Mouse (Mus musculus): ENCODE data around the gene Sept14. TPM values are rescaled to one million over a fixed set of nuclear protein-coding genes. Genes with fewer than 3 reads are reported as not detected.

Gene Sept14
- polyA plus RNA-seq (2012; ENCODE audit: insufficient read depth, insufficient read length, missing spikeins), result not detected in 2 replicates

DNA sequence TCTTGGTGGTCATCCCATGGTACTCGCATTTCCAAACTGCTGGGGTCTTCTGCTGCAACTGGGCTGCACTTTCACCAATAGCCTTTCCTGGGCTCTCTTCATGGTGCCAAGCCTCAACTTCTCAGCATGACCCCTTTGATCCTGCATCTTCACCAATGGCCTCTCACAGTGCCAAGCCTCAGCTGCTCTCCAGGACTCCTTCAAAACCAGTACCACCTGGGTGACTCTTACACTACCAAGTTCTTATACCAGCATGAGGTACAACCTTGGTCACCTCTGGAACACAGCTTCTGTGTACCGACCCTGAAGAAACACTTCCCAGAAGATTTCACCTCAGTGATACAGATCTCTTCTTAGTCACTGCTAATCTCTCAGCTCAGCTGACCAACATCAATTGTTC, at the start of gene Sept14:
Gene Sept14, minus strand, starts transcription at position 101 of the 400 bp plus-strand sequence.
- TF ChIP-seq POLR2A (IDR thresholded peaks at IDR 0.05; ENCODE audit: borderline replicate concordance, low read depth, low read length), result no peak
- TF ChIP-seq CTCF (IDR thresholded peaks at IDR 0.05; ENCODE audit: low read depth, low read length), result no peak
- H3K27ac ChIP-seq (ENCODE audit: insufficient read depth, low read depth, low read length), result no peak within 1 kb of the TSS
- no peak within 1 kb of the TSS for H3K4me3 ChIP-seq (ENCODE audit: insufficient read depth, low read length)
- peaks cover 7% of the 10 kb centered on the region for H3K4me1 ChIP-seq (ENCODE audit: control insufficient read depth, insufficient read depth, low read length)

DNA sequence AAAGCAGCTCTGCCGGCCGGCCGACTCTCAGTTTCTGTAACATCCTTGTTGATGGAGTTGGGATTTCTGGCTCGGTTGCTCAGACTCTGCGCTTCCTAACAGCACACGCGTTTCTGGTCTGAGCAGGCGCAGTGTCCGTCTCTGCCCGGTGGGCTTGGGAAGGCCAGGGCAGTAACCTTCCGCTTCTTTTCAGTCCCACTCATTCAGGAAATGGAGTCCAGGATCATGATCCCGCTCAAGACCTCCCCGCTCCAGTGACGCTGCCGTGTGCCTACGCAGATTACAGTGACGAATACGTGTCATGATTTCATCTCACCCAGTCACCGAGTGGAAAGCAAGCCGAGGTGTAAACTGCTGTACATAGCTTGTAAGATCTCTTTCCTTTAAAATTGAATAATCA, 48.6 kb upstream of the Sept14 start:
- no peaks in the 10 kb centered on the region for H3K4me1 ChIP-seq (ENCODE audit: control insufficient read depth, insufficient read depth, low read length)
- no peak overlapping the region for H3K27ac ChIP-seq (ENCODE audit: insufficient read depth, low read depth, low read length)
- no peak overlapping the region for H3K4me3 ChIP-seq (ENCODE audit: insufficient read depth, low read length)
- TF ChIP-seq POLR2A (IDR thresholded peaks at IDR 0.05; ENCODE audit: borderline replicate concordance, low read depth, low read length), result no peak
- no peak for TF ChIP-seq CTCF (IDR thresholded peaks at IDR 0.05; ENCODE audit: low read depth, low read length)

DNA sequence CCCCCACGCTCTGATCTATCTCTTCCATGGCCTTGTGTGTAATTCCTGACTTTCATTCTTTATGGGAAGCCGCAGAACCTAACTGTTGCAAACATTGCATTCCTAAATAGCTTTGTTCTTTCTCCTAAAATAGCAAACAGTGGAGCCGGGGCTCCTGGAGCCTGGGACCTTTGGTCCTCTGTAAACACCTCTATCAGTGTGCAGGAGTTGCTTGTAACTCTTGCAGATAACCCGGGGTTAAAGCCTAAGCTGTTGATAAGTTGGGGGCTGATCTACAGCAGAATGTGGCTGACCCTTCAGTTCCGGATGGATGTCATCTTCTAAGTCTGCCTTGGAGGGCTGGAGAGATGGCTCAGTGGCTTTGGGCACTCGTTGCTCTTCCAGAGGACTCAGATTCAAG, 35.7 kb upstream of the Sept14 start:
- no peak for TF ChIP-seq POLR2A (IDR thresholded peaks at IDR 0.05; ENCODE audit: borderline replicate concordance, low read depth, low read length)
- Histone ChIP-seq H3K27ac (ENCODE audit: insufficient read depth, low read depth, low read length) (no peak overlapping the region), H3K4me3 (ENCODE audit: insufficient read depth, low read length) (no peak overlapping the region)

DNA sequence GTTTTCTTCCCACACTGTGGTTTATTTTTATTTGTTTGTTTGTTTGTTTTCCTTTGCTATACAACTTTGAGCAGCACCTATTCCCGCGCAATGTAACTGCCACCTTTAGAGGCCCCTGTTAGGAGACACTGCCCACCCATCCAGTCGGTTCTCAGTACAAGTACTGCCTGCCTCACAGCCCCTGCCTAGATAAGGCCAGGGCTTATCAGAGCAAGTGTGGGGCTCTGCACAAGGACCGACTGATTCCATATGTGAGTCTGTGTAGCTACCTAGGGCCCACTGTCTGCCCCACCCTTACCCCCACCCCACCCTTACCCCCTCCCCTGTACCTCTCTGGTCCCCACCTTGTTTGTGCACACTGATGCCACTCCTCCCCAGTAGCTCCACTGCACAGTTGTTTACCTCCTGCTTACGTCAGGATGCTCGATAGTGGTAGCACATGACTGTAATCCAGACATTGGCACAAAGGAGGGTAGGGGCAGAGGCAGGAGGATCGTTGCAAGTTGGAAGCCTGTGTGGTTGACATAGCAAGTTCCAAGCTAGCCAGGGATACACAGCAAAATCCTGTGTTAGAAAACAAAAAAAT, 34.7 kb upstream of the Sept14 start:
- Histone ChIP-seq H3K4me1 (ENCODE audit: control insufficient read depth, insufficient read depth, low read length) (no peaks in the 10 kb centered on the region), H3K27ac (ENCODE audit: insufficient read depth, low read depth, low read length) (no peak overlapping the region), H3K4me3 (ENCODE audit: insufficient read depth, low read length) (no peak overlapping the region)
- no peak for TF ChIP-seq CTCF (IDR thresholded peaks at IDR 0.05; ENCODE audit: low read depth, low read length)
- TF ChIP-seq POLR2A (IDR thresholded peaks at IDR 0.05; ENCODE audit: borderline replicate concordance, low read depth, low read length), result no peak

More for the DNA sequence above, 35.7 kb upstream of the Sept14 start:
- H3K4me1 ChIP-seq (ENCODE audit: control insufficient read depth, insufficient read depth, low read length), result no peaks in the 10 kb centered on the region

- no peaks in the 10 kb centered on the region for H3K4me1 ChIP-seq (ENCODE audit: control insufficient read depth, insufficient read depth, low read length)
- H3K27ac ChIP-seq (ENCODE audit: insufficient read depth, low read depth, low read length), result no peak overlapping the region
- no peak for TF ChIP-seq POLR2A (IDR thresholded peaks at IDR 0.05; ENCODE audit: borderline replicate concordance, low read depth, low read length)
- TF ChIP-seq CTCF (IDR thresholded peaks at IDR 0.05; ENCODE audit: low read depth, low read length), result no peak
- H3K4me3 ChIP-seq (ENCODE audit: insufficient read depth, low read length), result no peak overlapping the region
These were observed 32.7 kb upstream of the Sept14 start for GRCm38 (mm10) chr5:129740976-129741375.

DNA sequence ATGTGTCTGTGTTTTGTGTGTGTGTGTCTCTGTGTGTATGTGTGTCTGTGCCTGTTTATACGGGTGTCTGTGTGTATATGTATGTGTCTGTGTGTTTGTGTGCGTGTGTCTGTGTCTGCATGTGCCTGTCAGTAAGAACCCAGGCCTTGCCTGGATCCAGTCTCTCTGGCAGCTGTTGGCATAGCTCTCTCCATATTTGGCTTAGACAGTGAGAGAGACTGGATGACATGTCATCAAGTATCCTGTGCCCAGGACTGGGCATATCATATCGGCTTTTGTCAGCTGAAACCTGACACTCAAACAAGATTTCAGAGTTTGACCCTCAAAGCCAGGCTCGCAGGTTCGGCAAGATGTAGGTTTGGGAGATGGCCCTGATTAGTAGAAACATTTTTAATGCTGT, 22.7 kb upstream of the Sept14 start:
- TF ChIP-seq POLR2A (IDR thresholded peaks at IDR 0.05; ENCODE audit: borderline replicate concordance, low read depth, low read length), result no peak
- TF ChIP-seq CTCF (IDR thresholded peaks at IDR 0.05; ENCODE audit: low read depth, low read length), result no peak
- H3K4me1 ChIP-seq (ENCODE audit: control insufficient read depth, insufficient read depth, low read length), result peaks cover 9% of the 10 kb centered on the region
- H3K4me3 ChIP-seq (ENCODE audit: insufficient read depth, low read length), result no peak overlapping the region
- H3K27ac ChIP-seq (ENCODE audit: insufficient read depth, low read depth, low read length), result no peak overlapping the region

GRCm38 (mm10) chr5:129730344-129730743, 22.0 kb upstream of the Sept14 start:
- H3K4me3 ChIP-seq (ENCODE audit: insufficient read depth, low read length), result no peak overlapping the region
- TF ChIP-seq CTCF (IDR thresholded peaks at IDR 0.05; ENCODE audit: low read depth, low read length) (no peak), POLR2A (IDR thresholded peaks at IDR 0.05; ENCODE audit: borderline replicate concordance, low read depth, low read length) (no peak)
- no peak overlapping the region for H3K27ac ChIP-seq (ENCODE audit: insufficient read depth, low read depth, low read length)
- H3K4me1 ChIP-seq (ENCODE audit: control insufficient read depth, insufficient read depth, low read length), result peaks cover 9% of the 10 kb centered on the region

DNA sequence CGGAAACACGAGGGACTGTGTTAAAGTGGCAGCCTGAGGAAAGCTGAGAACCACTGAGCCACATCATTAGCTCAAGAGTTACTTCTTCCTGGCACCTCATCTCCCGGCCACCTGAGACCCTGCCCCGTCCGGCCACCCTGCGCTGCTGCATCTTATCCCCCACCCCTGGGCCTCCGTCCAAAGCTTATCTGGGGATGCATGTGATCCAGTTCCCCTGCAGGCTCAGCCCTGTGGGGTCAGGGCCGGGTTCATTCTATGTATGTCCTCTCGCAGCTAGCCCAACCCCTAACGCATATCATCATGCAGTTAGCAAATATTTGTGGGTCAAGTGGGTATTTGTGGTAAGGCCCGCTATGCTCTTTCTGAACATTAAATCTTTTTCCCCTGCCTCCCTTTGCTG, 21.0 kb upstream of the Sept14 start:
- H3K4me1 ChIP-seq (ENCODE audit: control insufficient read depth, insufficient read depth, low read length), result peaks cover 9% of the 10 kb centered on the region
- H3K27ac ChIP-seq (ENCODE audit: insufficient read depth, low read depth, low read length), result no peak overlapping the region
- H3K4me3 ChIP-seq (ENCODE audit: insufficient read depth, low read length), result no peak overlapping the region
- no peak for TF ChIP-seq POLR2A (IDR thresholded peaks at IDR 0.05; ENCODE audit: borderline replicate concordance, low read depth, low read length)
- no peak for TF ChIP-seq CTCF (IDR thresholded peaks at IDR 0.05; ENCODE audit: low read depth, low read length)

- Histone ChIP-seq H3K4me1 (ENCODE audit: control insufficient read depth, insufficient read depth, low read length) (peaks cover 9% of the 10 kb centered on the region), H3K27ac (ENCODE audit: insufficient read depth, low read depth, low read length) (no peak overlapping the region), H3K4me3 (ENCODE audit: insufficient read depth, low read length) (no peak overlapping the region)
- TF ChIP-seq POLR2A (IDR thresholded peaks at IDR 0.05; ENCODE audit: borderline replicate concordance, low read depth, low read length), result no peak
- no peak for TF ChIP-seq CTCF (IDR thresholded peaks at IDR 0.05; ENCODE audit: low read depth, low read length)
These were observed 18.5 kb upstream of the Sept14 start for GRCm38 (mm10) chr5:129726784-129727183.

- TF ChIP-seq POLR2A (IDR thresholded peaks at IDR 0.05; ENCODE audit: borderline replicate concordance, low read depth, low read length) (no peak), CTCF (IDR thresholded peaks at IDR 0.05; ENCODE audit: low read depth, low read length) (no peak)
- Histone ChIP-seq H3K4me3 (ENCODE audit: insufficient read depth, low read length) (peak overlapping the region; percentile 74), H3K4me1 (ENCODE audit: control insufficient read depth, insufficient read depth, low read length) (peaks cover 9% of the 10 kb centered on the region), H3K27ac (ENCODE audit: insufficient read depth, low read depth, low read length) (no peak overlapping the region)
These were observed 17.6 kb upstream of the Sept14 start for GRCm38 (mm10) chr5:129725774-129726392.

Data from bone marrow macrophage, adult 2 months (primary cell).